Mouse (Mus musculus): ENCODE measurements at regions not wholly inside any gene's neighbourhood (a gene's known extent, or its start where the extent isn't known, plus 50 kb on each side); places are given as distances from the start of the nearest gene placed in this dataset.

DNA sequence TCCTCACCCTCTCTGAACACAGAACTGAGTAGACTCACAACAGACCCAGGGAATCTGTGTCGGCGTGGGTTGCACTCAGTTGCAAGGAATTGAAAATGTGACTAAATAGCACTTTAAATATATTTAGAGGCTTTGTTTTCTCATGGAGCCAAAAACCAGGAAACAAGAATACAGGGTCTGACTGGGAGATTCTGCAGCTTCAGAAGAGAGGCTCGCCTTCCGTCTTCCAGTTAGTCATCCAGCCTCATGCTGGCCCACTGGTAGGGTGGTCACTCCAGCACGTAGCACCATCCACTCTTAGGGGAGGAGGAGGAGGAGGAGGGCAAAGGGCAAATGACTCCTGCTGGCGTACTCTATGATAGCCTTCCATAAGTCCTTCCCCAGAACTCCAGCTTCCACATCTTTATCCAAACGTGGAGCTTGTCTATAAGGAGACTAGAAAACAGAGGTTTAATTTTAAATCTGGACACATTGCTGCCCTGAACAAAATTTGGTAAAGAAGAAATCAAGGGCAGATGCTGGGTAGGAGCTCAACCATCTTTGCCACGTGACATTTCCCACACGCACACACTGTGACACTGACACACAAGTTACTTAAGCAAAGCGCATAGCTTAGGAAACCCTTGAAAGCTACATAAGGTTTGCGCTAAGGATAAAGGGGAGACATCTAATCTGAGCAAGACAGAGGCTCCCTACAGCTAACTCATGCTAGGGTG is 60.8 kb downstream of the Mis18a start:
- no peak for DNase-seq (ENCODE audit: extremely low read depth, low read depth, low spot score)

GRCm38 (mm10) chr16:90664086-90664485 is 63.1 kb downstream of the Mis18a start:
- DNase-seq (ENCODE audit: extremely low read depth, low read depth, low spot score), result no peak

DNA sequence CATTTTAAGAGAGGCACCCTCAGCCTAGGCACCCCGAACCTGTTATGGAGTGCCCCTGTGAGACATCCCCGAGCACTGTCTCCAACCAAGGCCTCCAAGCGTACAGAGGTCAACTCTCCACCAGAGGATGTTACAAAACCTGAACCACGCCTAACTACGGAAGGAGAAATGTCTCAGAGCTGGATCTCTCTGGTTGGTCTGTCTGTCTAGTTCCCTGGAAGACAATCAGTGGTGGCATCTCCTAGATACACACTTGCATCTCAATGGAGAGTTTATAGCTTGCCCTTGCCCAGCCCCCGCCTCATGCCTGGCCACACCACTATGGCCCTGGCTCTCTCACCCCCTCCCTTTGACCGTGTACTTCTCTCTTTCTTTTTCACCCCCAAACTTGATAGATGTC is 69.2 kb downstream of the Mis18a start:
- no peak for DNase-seq (ENCODE audit: extremely low read depth, low read depth, low spot score)

- no peak for DNase-seq (ENCODE audit: extremely low read depth, low read depth, low spot score)
Measured at GRCm38 (mm10) chr16:90657027-90657426, 70.2 kb downstream of the Mis18a start.

DNA sequence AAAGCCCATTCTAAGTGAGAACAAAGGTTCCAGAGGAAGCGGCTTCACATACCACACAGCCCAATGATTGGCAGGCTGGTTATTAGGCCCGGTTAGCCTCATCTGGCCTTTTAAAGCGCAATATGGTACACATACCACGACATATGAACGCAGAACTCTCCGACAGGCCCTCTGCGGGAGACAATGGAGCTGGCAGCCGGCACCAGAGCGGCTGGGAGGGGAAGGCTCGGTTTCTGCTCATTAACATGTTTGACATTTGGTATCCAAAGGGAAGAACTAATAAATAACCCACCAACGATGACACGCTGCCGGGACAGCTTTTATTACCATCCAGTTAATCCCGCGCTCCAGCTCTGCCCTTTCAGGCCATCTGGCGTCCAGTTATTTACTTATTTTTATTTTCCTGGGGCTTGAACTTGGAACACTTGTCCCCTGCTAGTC is 70.6 kb downstream of the Mis18a start:
- DNase-seq (ENCODE audit: extremely low read depth, low read depth, low spot score), result no peak

GRCm38 (mm10) chr16:90654853-90655252 is 72.4 kb downstream of the Mis18a start:
- DNase-seq (ENCODE audit: extremely low read depth, low read depth, low spot score), result no peak

GRCm38 (mm10) chr16:90652821-90653220 is 74.4 kb downstream of the Mis18a start:
- no peak for DNase-seq (ENCODE audit: extremely low read depth, low read depth, low spot score)

GRCm38 (mm10) chr16:90648161-90648560 is 79.0 kb downstream of the Mis18a start:
- no peak for DNase-seq (ENCODE audit: extremely low read depth, low read depth, low spot score)

- no peak for DNase-seq (ENCODE audit: extremely low read depth, low read depth, low spot score)
Measured at GRCm38 (mm10) chr16:90642671-90643070, 84.5 kb downstream of the Mis18a start.

GRCm38 (mm10) chr16:90635216-90635615 is 92.0 kb downstream of the Mis18a start:
- no peak for DNase-seq (ENCODE audit: extremely low read depth, low read depth, low spot score)

GRCm38 (mm10) chr16:90629976-90630375 is 97.2 kb downstream of the Mis18a start:
- no peak for DNase-seq (ENCODE audit: extremely low read depth, low read depth, low spot score)

GRCm38 (mm10) chr16:90629121-90629930 is 97.9 kb downstream of the Mis18a start:
- DNase-seq (ENCODE audit: extremely low read depth, low read depth, low spot score), result no peak

- DNase-seq (ENCODE audit: extremely low read depth, low read depth, low spot score), result no peak
Measured at GRCm38 (mm10) chr16:90628605-90629120, 98.5 kb downstream of the Mis18a start.

DNA sequence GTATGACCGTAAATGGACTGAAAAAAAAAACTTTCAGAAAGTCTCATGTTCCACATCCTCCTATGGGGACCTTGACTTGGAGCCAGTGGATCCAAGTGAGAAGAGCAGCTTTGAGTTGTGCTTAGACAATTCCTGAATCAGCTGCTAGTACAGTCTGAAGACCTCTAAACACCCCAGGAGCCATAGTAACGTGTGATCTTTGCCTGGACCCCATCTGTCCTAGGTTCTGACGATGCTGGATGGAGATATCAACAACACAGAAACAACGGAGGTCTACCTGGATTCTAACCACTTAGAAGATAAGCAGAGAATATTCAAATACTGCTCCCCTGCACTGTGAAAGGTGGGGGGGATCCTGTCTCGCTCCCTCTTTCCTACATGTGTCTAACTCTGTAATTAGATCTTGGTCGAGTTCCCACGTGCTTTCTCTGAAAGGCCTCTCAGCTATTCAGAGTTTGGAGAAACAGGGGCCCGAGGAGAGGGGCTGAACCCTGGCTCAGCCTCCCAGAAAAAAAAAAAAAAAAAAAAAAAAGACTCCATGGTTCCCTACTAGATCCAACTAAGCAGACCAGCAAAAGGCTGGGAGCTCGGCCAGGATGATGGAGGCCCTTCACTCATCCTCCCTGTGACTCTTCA is 101.1 kb downstream of the Mis18a start:
- no peak for DNase-seq (ENCODE audit: extremely low read depth, low read depth, low spot score)

DNA sequence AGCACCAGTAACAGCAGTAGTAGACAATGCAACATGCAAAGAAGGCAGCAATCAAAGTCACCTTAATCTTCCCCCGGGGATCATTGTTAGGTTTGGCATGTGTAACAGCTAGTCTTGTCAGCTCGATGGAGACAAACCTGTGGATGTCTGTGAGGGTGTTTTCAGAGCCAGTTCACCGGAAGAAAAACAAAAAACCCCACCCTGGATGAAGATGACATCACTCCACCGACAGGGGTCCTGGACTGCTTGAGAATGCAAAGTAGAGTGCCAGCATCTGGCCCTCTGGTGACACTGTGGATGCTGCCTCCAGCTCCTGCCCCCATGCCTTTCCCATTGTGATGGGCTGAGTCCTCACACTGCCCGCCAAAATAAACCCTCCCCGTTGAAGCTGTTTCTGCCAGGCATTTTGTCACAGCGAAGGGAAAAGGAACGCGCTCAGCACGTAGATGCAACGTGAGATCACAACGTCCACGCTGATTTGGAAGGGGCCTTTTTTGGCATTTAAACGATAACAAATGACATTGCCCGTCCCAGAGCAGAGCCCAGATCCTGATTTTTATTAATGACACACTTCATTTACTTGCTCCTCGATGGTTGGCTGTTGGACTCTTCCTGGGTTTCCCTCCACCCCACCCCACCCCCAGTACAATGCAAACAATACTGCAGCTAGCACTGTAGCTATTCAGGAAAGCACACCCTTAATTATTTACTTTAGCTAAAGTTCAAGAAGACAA is 101.7 kb downstream of the Mis18a start:
- no peak for DNase-seq (ENCODE audit: extremely low read depth, low read depth, low spot score)

DNA sequence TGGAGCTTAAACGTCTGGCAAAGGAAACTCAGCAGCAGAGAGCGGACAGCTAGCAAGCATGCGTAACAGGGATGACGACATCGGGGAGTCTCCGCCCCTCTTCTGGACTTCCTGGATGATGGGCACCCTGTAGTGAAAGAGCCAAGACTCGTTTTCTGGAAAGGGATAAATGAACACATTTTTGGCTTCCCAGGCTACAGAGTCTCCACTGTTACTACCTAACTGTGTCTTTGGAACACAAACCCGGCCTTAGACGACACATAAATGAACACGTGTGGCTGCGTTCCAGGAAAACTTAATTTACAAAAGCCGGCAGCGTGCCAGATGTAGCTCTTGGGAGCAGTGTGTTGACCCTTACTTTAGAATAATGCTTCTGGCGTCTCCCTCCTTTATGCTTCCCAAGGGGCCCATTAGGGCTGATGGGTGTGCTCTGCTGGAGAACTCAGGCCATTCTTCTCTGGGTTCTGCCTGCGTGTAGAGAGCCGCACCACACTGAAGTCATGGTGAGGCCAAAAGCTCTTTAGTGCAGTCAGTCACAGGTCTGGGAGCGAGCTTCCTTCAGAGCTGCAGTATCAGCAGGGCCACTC is 103.1 kb downstream of the Mis18a start:
- no peak for DNase-seq (ENCODE audit: extremely low read depth, low read depth, low spot score)

GRCm38 (mm10) chr16:90622677-90623225 is 104.5 kb downstream of the Mis18a start:
- DNase-seq (ENCODE audit: extremely low read depth, low read depth, low spot score), result no peak

GRCm38 (mm10) chr16:90621761-90622411 is 105.3 kb downstream of the Mis18a start:
- peak; percentile 46 for DNase-seq (ENCODE audit: extremely low read depth, low read depth, low spot score)

DNA sequence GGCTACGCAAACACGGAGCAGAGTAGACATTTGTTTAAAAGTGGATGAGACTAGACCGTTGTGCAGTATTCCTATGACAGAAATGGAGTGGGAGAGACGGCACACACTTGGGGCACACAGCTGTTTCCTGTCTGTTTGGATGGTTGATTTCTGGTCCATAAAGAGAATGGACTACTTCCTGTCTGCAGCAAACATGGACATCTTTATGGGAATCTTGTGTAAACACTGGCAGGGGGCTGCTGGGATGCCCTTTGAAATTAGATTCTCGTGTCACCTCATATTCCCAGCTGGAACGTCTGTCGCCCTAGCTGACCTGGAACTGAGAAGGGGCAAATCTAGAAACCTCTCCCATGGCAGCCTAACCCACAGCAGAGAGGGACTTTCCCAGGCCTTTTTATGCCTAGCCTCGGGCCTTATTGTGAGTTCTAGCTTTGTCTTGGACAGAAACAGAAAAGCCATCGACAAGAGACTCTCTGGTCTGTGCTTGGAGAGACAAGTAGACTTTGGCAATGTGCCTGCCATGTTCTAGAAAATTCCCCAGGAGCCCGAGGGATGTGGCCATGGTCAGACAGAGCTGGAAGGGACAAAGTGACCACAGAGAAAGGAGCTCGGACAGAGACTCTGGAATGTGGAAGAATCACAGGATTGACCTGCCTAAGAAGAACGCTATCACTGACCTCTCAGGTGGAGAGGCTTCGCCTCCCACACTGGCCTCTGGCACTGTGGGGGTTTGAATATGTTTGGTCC is 107.5 kb downstream of the Mis18a start:
- no peak for DNase-seq (ENCODE audit: extremely low read depth, low read depth, low spot score)

All from fat pad, adult 2 months (tissue).